Mouse (Mus musculus) heart, adult 2 months (tissue): Measurements from ENCODE around the gene Zc3h7a. TPM values are rescaled to one million over a fixed set of nuclear protein-coding genes. Genes with fewer than 3 reads are reported as not detected.
A peak's percentile ranks its signal among the peaks of the same experiment; 100 is the strongest.

ENCODE experiments used
- DNase-seq, 2 experiments: peaks; one replicate each; pipeline ENCODE4 v3.0.0; 2021
- H3K27ac ChIP-seq: fragments of 200-600 bp; 2 replicates; pipeline ENCODE4 v1.8.1; 2022
- H3K27me3 ChIP-seq: fragments of 200-500 bp; 2 replicates; pipeline ENCODE4 v1.6.1; 2012; ENCODE audit warnings: mild to moderate bottlenecking, low read length, inconsistent platforms, mixed read lengths; ENCODE audit not compliant: control insufficient read depth, insufficient read depth
- H3K36me3 ChIP-seq: fragments of 200-500 bp; 2 replicates; pipeline ENCODE4 v1.6.1; 2012; ENCODE audit warnings: low read length, inconsistent platforms; ENCODE audit not compliant: control insufficient read depth, insufficient read depth
- H3K4me1 ChIP-seq: fragments of 200-500 bp; 2 replicates; pipeline ENCODE4 v1.6.1; 2011; ENCODE audit warnings: low read length; ENCODE audit not compliant: control insufficient read depth, insufficient read depth
- H3K4me3 ChIP-seq: fragments of 200-600 bp; 2 replicates; pipeline ENCODE4 v1.8.1; 2022
- H3K79me2 ChIP-seq: fragments of 200-500 bp; replicated peaks from 2 replicates; pipeline ENCODE4 v1.6.1; 2012; ENCODE audit warnings: mild to moderate bottlenecking, inconsistent platforms, low read length, moderate library complexity, mixed read lengths; ENCODE audit not compliant: control insufficient read depth, insufficient read depth
- H3K9ac ChIP-seq: fragments of 200-500 bp; 2 replicates; pipeline ENCODE4 v1.6.1; 2012; ENCODE audit warnings: low read depth, mild to moderate bottlenecking, control low read depth, inconsistent platforms, low read length, mixed read lengths
- CTCF ChIP-seq: fragments of 200-600 bp; IDR thresholded peaks from 2 replicates; pipeline ENCODE4 v1.8.1; 2022; ENCODE audit warnings: antibody characterized with exemption, mild to moderate bottlenecking, moderate library complexity
- EP300 ChIP-seq: fragments of 200-500 bp; IDR thresholded peaks from 2 replicates; pipeline ENCODE4 v1.6.1; 2011; ENCODE audit warnings: low read depth, low read length, control low read depth; ENCODE audit not compliant: insufficient read depth
- POLR2A ChIP-seq: fragments of 200-500 bp; IDR thresholded peaks from 2 replicates; pipeline ENCODE4 v1.6.1; 2011; ENCODE audit warnings: mild to moderate bottlenecking, low read depth, low read length, control low read depth; ENCODE audit not compliant: insufficient read depth
- WGBS: fragments of 180-500 bp; shearing (Covaris S2); methylation state at CpG from one replicate; pipeline ENCODE4 v1.1.7; 2018; 5-methylcytosine and 5-hydroxymethylcytosine counted together
- intact Hi-C: fragments of 180-260 bp; cut with DNase I; formaldehyde crosslinking; loops from one replicate; pipeline ENCODE4 v1.15.1; 2025
- long read RNA-seq: library from polyadenylated mRNA; stranded (forward); transcript quantifications from one replicate; pipeline ENCODE4 v2.0.0, GENCODE M21; 2021
- polyA plus RNA-seq: library from polyadenylated mRNA; depleted of rRNA; stranded (reverse); fragments of >200 nt; gene quantifications from 2 replicates; pipeline ENCODE4 v1.2.3, GENCODE M21; 2012; rRNA removed
- total RNA-seq, 2 experiments: library from RNA; stranded (reverse); gene quantifications; 2 replicates each; pipeline ENCODE4 v1.2.3; 2021

Zc3h7a gene
- total RNA-seq, result 10 to 100 TPM; 24.2 to 24.3 TPM
- polyA plus RNA-seq, result 27.5 and 47.0 TPM in 2 replicates
- long read RNA-seq, transcript Zc3h7a-201 (23 exons, 3,825 nt), result major isoform, 9 of 19 reads
- long read RNA-seq, partial matches to known transcripts, result 0 of 19 reads
- long read RNA-seq, other reads (novel, unspliced or antisense), result 10 of 19 reads

DNA sequence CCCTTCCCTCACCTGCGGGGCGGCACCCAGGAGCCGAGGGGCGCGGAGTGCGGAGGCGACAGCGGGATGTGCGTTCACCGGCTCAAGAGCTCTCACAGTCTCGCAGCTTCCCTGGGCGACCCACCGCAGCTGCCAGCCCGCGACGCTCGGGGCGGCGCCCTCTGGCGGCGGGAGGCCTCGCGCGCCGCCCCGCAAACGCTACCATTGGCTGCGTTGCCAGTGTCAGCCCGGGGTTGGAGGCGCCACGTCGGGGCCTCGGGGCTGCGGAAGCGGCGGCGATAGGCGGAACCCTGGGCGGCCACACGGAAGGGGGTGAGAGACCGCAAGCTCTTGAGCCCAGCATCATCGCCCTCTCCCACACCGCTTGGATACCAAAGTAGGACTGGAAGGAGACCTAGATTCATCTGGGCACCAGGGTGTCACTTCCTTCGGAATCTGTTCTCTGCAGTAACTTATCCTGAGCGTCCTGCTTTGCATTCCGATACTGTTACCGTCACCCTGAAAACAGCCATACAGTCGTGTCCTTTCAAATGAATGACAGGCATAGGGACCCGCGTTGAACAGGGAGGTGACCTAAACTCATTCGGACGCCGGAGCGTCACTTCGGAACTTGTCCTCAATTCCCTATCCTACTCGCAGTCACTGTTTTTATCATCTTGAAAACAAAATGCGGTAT lies at the start of gene Zc3h7a:
Zc3h7a (minus strand) TSS at position 186 of the 676 bp plus-strand sequence.
- H3K36me3 ChIP-seq, result no peaks in the 10 kb centered on the region
- intact Hi-C loops, result loop anchor here (1.0 to 5.0 kb wide), 5 partner anchors 26 to 731 kb away; partner anchors contain the start of genes Cpped1, Gspt1, Rsl1d1 and Txndc11

GRCm38 (mm10) chr16:11217801-11218200 lies 41.6 kb upstream of the Zc3h7a start:
- Histone ChIP-seq H3K27ac (no peak overlapping the region), H3K4me1 (no peaks in the 10 kb centered on the region), H3K79me2 (no peaks in the 10 kb centered on the region), H3K36me3 (no peaks in the 10 kb centered on the region; the same call in 1 of the 2 replicates), H3K27me3 (no peaks in the 10 kb centered on the region), H3K9ac (no peak overlapping the region), H3K4me3 (no peak overlapping the region)
- WGBS, result 85% methylated on average over 3 of the region's 3 CpGs
- intact Hi-C loops, result no loop called here
- DNase-seq, result no peak
- no peak for TF ChIP-seq POLR2A
- no peak for TF ChIP-seq EP300
- TF ChIP-seq CTCF, result no peak

More for the DNA sequence above, at the start of gene Zc3h7a:
- H3K4me3 ChIP-seq, result peak within 1 kb of the TSS; percentile 81
- peaks cover 5% of the 10 kb centered on the region for H3K4me1 ChIP-seq
- H3K9ac ChIP-seq, result peak within 1 kb of the TSS; percentile 91
- TF ChIP-seq EP300, result peak; percentile 55
- TF ChIP-seq POLR2A, result peak; percentile 87
- no peak; the same call in none of the 2 replicates for TF ChIP-seq CTCF
- WGBS, result under 1% methylated on average over 52 of the region's 57 CpGs
- H3K27ac ChIP-seq, result peak within 1 kb of the TSS; percentile 97
- H3K27me3 ChIP-seq, result no peaks in the 10 kb centered on the region
- H3K79me2 ChIP-seq, result peaks cover 2% of the 10 kb centered on the region
- DNase-seq, result peak; percentile 93 to 95

DNA sequence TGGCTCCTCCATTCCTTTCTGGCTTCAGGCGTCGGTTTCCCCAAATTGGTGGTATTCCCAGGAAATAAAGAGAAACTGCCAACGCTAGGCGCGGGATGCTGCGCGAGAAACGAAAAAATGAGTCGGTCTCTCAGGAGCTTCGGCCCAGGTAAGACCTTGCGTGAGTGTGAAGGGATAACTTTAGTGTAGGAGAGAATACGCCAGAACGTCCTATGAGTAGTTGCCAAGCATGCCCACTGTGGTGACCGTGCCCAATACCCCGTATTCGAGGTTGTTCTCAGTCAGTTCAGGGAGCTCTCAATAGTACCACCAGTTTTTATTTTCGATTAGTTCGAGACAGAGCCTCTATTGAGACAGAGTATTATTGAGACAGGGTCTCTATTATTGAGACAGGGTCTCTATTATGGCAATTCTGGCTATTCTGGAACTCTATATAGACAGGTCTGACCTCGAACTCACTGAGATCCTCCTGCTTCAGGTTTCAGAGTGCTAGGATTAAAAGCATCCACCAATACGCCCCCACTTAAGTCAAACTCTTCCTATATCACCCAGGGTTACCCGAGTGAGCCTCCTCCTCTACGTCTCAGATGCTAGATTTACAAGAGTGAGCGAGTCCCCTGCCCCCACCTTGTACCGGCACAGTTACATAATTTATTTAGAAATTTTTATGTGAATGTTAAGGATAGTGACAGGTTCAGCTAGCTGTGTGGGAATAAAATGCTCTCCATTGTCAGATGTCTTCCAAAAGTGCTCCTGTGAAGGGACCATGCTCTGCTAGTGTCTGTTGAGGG lies 27.6 kb upstream of the Zc3h7a start:
- Histone ChIP-seq H3K4me1 (peaks cover 2% of the 10 kb centered on the region; the same call in 1 of the 2 replicates), H3K36me3 (peaks cover 2% of the 10 kb centered on the region; the same call in 1 of the 2 replicates), H3K4me3 (peak overlapping the region; percentile 91), H3K27me3 (no peaks in the 10 kb centered on the region), H3K79me2 (no peaks in the 10 kb centered on the region), H3K27ac (peak overlapping the region; percentile 84), H3K9ac (peak overlapping the region; percentile 35)
- TF ChIP-seq EP300 (no peak), CTCF (no peak), POLR2A (no peak)
- intact Hi-C loops, result loop anchor here (2.0 to 5.0 kb wide), 4 partner anchors 27 to 214 kb away; partner anchors contain the start of genes Gspt1, Snx29 and Zc3h7a
- 4% methylated on average over 24 of the region's 24 CpGs for WGBS
- no peak for DNase-seq

DNA sequence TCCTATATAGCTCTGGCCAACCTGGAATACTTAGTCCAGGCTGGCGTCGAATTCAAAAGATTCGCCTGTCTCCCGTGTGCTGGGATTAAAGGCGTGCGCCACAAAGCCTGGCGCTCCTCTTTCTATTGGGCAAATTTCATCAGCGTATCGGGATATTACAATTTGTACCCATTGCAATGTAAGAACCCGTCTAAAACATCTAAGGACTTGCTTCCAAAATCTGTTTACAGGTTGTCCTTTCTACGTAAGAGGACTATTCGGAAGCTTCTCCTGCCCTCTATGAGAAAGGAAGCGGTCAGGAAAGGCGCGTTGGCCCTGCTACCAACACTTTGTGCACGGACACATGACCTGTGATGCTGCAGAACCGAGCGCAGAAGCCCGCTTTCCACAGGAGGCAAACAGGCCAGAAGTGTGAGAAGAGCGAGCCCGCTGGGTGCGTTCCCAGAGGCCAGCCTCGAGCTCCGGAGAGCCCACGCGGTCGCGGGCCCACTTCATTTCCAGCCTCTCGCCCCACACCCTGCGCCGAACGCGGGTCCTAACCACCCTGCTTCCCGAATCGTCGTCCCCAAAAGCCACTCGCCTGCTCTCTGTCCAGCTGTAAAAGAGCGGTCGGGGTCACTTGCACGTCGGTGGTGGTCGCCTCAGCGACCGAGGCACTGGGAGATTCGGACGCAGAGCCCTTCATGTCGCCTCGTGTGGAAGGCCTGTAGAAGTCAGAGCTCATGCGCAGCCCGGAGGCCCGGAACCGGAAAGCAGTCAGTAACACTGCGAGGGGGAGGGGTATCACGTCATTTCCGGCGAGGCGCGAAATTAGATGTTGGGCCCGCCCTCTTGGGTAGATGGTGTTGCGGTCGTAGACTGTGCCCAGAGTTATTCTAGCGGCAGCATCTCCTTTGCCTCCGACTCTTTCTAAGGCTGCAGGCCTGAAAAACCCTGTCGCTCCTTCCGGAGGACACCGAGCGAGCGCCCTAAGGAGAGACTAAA lies 26.7 kb upstream of the Zc3h7a start, which contains the start of gene Rsl1d1:
Rsl1d1 (minus strand) TSS at position 761 of the 984 bp plus-strand sequence.
- Histone ChIP-seq H3K27ac (peak within 1 kb of the TSS; percentile 84), H3K36me3 (peaks cover 2% of the 10 kb centered on the region; the same call in 1 of the 2 replicates), H3K27me3 (no peaks in the 10 kb centered on the region), H3K4me3 (peak within 1 kb of the TSS; percentile 91), H3K79me2 (no peaks in the 10 kb centered on the region), H3K9ac (peak within 1 kb of the TSS; percentile 89), H3K4me1 (peaks cover 2% of the 10 kb centered on the region; the same call in 1 of the 2 replicates)
- peak; percentile 91 for DNase-seq
- intact Hi-C loops, result loop anchor here (2.0 to 5.0 kb wide), 4 partner anchors 26 to 214 kb away; partner anchors contain the start of genes Gspt1, Snx29 and Zc3h7a
- under 1% methylated on average over 68 of the region's 68 CpGs for WGBS
- TF ChIP-seq POLR2A (peak; percentile 87), CTCF (no peak), EP300 (0 out of 2 replicates have a peak, but pooled peaks have one; percentile 34)
